Mouse (Mus musculus) MEL (cell line): ENCODE measurements at regions not wholly inside any gene's neighbourhood (a gene's known extent, or its start where the extent isn't known, plus 50 kb on each side); places are given as distances from the start of the nearest gene placed in this dataset.
"Not testable (repeated sequence)": the region's sequence is repeated elsewhere in the genome, so short reads cannot be mapped to it uniquely, and the experiment has no call there.

Source experiments
- CTCF ChIP-seq, 3 experiments: IDR thresholded peaks in 2 of 3; conservative IDR thresholded peaks in 1 of 3; 2 replicates each; pipeline ENCODE4 v1.5.1; 2011 to 2012; ENCODE audit warnings: low read length in 3 of 3, low read depth in 2 of 3, mild to moderate bottlenecking in 2 of 3, improper control_type of control experiment in 1 of 3, inconsistent platforms in 1 of 3, mixed read lengths in 1 of 3, moderate library complexity in 1 of 3; ENCODE audit not compliant: control insufficient read depth in 1 of 3, insufficient read depth in 1 of 3, poor library complexity in 1 of 3, severe bottlenecking in 1 of 3
- GATA1 ChIP-seq: IDR thresholded peaks from 2 replicates; pipeline ENCODE4 v1.6.1; 2011; ENCODE audit warnings: low read depth, low read length, improper control_type of control experiment
- POLR2A ChIP-seq, 2 experiments: IDR thresholded peaks; 2 replicates each; pipeline ENCODE4 v1.6.1; 2011 to 2012; ENCODE audit warnings: low read length in 2 of 2, mild to moderate bottlenecking in 2 of 2, control low read depth in 1 of 2, improper control_type of control experiment in 1 of 2, low read depth in 1 of 2, moderate library complexity in 1 of 2; ENCODE audit not compliant: control insufficient read depth in 1 of 2, insufficient read depth in 1 of 2, poor library complexity in 1 of 2

DNA sequence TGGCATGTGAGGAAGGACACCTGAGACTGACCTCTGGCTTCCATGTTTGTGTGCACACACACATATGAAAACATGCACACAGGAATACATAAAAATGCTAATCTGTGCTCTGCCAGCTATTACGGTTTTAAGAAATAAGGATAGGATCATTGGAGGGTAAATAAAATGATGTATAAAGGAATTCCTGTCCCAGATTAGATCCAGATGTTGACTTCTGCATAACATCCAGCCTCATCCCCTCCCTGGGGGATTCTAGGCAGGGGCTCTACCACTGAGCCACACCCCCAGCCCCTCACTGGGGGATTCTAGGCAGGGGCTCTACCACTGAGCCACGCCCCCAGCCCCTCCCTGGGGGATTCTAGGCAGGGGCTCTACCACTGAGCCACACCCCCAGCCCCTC is 56.6 kb upstream of the Castor2 start:
- not testable (repeated sequence) for TF ChIP-seq CTCF (IDR thresholded peaks at IDR 0.05 in 2 of 3, conservative IDR thresholded peaks at IDR 0.05 in 1 of 3; ENCODE audit: control insufficient read depth in 1 of 3, insufficient read depth in 1 of 3, low read depth in 2 of 3, low read length in 3 of 3, poor library complexity in 1 of 3, severe bottlenecking in 1 of 3); GATA1; POLR2A (IDR thresholded peaks at IDR 0.05; ENCODE audit: control insufficient read depth in 1 of 2, insufficient read depth in 1 of 2, low read depth in 1 of 2, low read length in 2 of 2, poor library complexity in 1 of 2)
